Mouse (Mus musculus): ENCODE data around the gene Tmem62. TPM values are rescaled to one million over a fixed set of nuclear protein-coding genes. Genes with fewer than 3 reads are reported as not detected.
"Not testable (repeated sequence)": the region's sequence is repeated elsewhere in the genome, so short reads cannot be mapped to it uniquely, and the experiment has no call there.

The Tmem62 gene
- polyA plus RNA-seq, 1 experiment, result 12.5 TPM

DNA sequence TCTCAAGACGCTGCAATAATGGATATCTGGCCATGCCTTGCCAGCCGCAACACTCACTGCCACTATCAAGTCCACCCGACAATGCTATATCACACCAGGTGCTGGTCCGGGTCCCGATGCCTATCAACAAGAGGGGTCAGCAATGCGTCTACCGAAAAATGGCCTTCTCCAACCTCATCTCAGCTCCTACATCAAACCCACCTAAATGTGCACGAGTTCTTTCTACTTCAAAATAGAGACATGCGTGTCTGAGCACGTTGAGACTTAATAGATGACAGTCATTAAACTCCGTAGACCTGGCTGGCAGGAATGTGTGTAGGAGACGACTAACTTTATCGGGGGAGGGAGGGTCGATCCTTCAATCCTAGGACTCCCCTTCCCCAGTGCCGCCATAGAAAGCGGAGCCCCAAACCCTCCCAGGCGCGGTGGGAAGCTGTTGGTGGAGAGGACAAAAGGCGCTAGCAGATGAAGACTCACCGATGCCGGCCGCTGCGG, 6.7 kb upstream of the Tmem62 start:
- H3K4me1 ChIP-seq (ENCODE audit: control insufficient read depth, insufficient read depth, low read length), result peaks cover 7% of the 10 kb centered on the region
- no peak for TF ChIP-seq POLR2A (IDR thresholded peaks at IDR 0.05; ENCODE audit: borderline replicate concordance, extremely low read depth, low read depth, low read length)
- TF ChIP-seq CTCF (IDR thresholded peaks at IDR 0.05; ENCODE audit: insufficient read depth, low read length), result no peak
- no peak for DNase-seq
- peak overlapping the region; percentile 74 for H3K4me3 ChIP-seq (replicated peaks; ENCODE audit: extremely low read depth, low read depth, low read length)
- under 1% methylated on average over 23 of the region's 23 CpGs for WGBS

DNA sequence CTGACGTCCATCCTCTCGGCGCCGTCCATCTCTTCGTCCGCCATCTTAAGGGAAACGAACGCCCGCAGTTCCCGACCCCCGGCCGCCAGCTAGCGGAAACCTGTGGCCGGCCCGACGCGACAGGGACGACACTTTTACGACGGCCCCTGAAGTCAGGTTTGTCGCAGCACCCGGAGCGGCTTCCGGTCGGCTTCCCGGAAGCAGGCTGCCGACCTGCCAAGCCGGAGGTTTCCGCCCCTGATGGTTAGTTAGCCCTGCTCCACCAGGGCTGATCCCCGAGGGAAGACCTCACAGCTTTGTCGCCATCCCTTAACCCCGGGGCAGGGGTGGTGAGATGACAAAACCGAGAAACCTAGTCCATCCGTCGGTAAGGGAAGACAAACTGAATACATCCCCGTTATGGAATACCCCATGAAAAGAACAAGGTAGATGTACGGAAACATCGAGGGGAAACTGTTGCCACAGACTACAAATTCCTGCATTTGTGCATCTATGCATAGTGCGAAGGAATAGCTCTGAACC, 6.2 kb upstream of the Tmem62 start, which contains the start of gene Ubr1:
Gene Ubr1 (minus strand): TSS at position 157 of the 522 bp plus-strand sequence.
- H3K4me1 ChIP-seq (ENCODE audit: control insufficient read depth, insufficient read depth, low read length), result peaks cover 7% of the 10 kb centered on the region
- TF ChIP-seq CTCF (IDR thresholded peaks at IDR 0.05; ENCODE audit: insufficient read depth, low read length) (no peak), POLR2A (IDR thresholded peaks at IDR 0.05; ENCODE audit: borderline replicate concordance, extremely low read depth, low read depth, low read length) (peak; percentile 96)
- peak within 1 kb of the TSS; percentile 74 for H3K4me3 ChIP-seq (replicated peaks; ENCODE audit: extremely low read depth, low read depth, low read length)
- peak; percentile 83 for DNase-seq
- WGBS, result under 1% methylated on average over 39 of the region's 39 CpGs

GRCm38 (mm10) chr2:120971766-120972165, 5.1 kb upstream of the Tmem62 start:
- 89% methylated on average over 4 of the region's 4 CpGs for WGBS
- no peak overlapping the region for H3K4me3 ChIP-seq (replicated peaks; ENCODE audit: extremely low read depth, low read depth, low read length)
- H3K4me1 ChIP-seq (ENCODE audit: control insufficient read depth, insufficient read depth, low read length), result peaks cover 6% of the 10 kb centered on the region
- no peak for TF ChIP-seq CTCF (IDR thresholded peaks at IDR 0.05; ENCODE audit: insufficient read depth, low read length)
- no peak for TF ChIP-seq POLR2A (IDR thresholded peaks at IDR 0.05; ENCODE audit: borderline replicate concordance, extremely low read depth, low read depth, low read length)
- no peak for DNase-seq

DNA sequence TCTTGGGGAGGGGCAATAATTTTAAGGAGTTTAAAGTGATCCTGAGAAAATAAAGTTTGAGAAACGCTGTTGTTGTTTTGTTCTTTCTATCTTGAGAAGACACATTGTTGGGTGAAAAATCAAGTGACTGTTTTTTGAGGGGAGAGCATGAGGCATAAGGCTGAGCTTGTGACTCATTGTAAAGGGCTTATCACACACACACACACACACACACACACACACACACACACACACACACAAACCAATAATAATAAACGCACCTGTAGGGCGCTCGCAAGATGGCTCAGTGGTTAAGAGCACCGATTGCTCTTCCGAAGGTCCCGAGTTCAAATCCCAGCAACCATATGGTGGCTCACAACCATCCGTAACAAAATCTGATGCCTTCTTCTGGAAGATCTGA, 4.6 kb upstream of the Tmem62 start:
- not testable (repeated sequence) for DNase-seq; H3K4me1 ChIP-seq (ENCODE audit: control insufficient read depth, insufficient read depth, low read length); H3K4me3 ChIP-seq (replicated peaks; ENCODE audit: extremely low read depth, low read depth, low read length)
- 93% methylated on average over 8 of the region's 8 CpGs for WGBS

GRCm38 (mm10) chr2:120972964-120973363, 3.9 kb upstream of the Tmem62 start:
- Histone ChIP-seq H3K4me1 (ENCODE audit: control insufficient read depth, insufficient read depth, low read length) (peaks cover 4% of the 10 kb centered on the region; the same call in 1 of the 2 replicates), H3K4me3 (replicated peaks; ENCODE audit: extremely low read depth, low read depth, low read length) (no peak overlapping the region)
- TF ChIP-seq CTCF (IDR thresholded peaks at IDR 0.05; ENCODE audit: insufficient read depth, low read length) (no peak), POLR2A (IDR thresholded peaks at IDR 0.05; ENCODE audit: borderline replicate concordance, extremely low read depth, low read depth, low read length) (no peak)
- DNase-seq, result no peak
- WGBS, result 21% methylated on average over 5 of the region's 5 CpGs

GRCm38 (mm10) chr2:120976308-120976707, 509 bp upstream of the Tmem62 start:
- no peak overlapping the region for H3K4me3 ChIP-seq (replicated peaks; ENCODE audit: extremely low read depth, low read depth, low read length)
- DNase-seq, result no peak
- TF ChIP-seq CTCF (IDR thresholded peaks at IDR 0.05; ENCODE audit: insufficient read depth, low read length), result 0 out of 2 replicates have a peak, but pooled peaks have one; percentile 15
- no peak for TF ChIP-seq POLR2A (IDR thresholded peaks at IDR 0.05; ENCODE audit: borderline replicate concordance, extremely low read depth, low read depth, low read length)
- H3K4me1 ChIP-seq (ENCODE audit: control insufficient read depth, insufficient read depth, low read length), result no peaks in the 10 kb centered on the region
- WGBS, result 58% methylated on average over 4 of the region's 4 CpGs

- DNase-seq, result no peak
- H3K4me1 ChIP-seq (ENCODE audit: control insufficient read depth, insufficient read depth, low read length), result no peaks in the 10 kb centered on the region
- no peak for TF ChIP-seq POLR2A (IDR thresholded peaks at IDR 0.05; ENCODE audit: borderline replicate concordance, extremely low read depth, low read depth, low read length)
- TF ChIP-seq CTCF (IDR thresholded peaks at IDR 0.05; ENCODE audit: insufficient read depth, low read length), result no peak
- WGBS, result 71% methylated on average over 8 of the region's 8 CpGs
- peak overlapping the region; percentile 92 for H3K4me3 ChIP-seq (replicated peaks; ENCODE audit: extremely low read depth, low read depth, low read length)
These were observed 1.3 kb downstream of the Tmem62 start for GRCm38 (mm10) chr2:120977926-120978692.

DNA sequence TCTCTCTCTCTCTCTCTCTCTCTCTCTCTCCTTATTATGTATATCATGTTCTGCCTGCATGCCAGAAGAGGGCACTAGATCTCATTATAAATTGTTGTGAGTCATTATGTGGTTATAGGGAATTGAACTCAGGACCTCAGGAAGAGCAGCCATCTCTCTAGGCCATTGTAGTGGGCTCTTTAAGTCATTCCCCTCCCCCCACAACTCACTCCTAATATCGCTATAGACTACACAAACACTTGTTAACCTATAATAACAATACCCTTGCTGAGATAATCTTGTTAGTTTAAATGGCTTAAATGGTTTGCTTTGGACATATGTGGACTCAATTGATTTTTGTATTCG, 1.8 kb downstream of the Tmem62 start:
- no peaks in the 10 kb centered on the region for H3K4me1 ChIP-seq (ENCODE audit: control insufficient read depth, insufficient read depth, low read length)
- 56% methylated on average over 2 of the region's 2 CpGs for WGBS
- H3K4me3 ChIP-seq (replicated peaks; ENCODE audit: extremely low read depth, low read depth, low read length), result no peak overlapping the region
- TF ChIP-seq CTCF (IDR thresholded peaks at IDR 0.05; ENCODE audit: insufficient read depth, low read length) (no peak), POLR2A (IDR thresholded peaks at IDR 0.05; ENCODE audit: borderline replicate concordance, extremely low read depth, low read depth, low read length) (no peak)
- DNase-seq, result no peak

GRCm38 (mm10) chr2:120979819-120980218, 3.0 kb downstream of the Tmem62 start:
- H3K4me1 ChIP-seq (ENCODE audit: control insufficient read depth, insufficient read depth, low read length), result no peaks in the 10 kb centered on the region
- 74% methylated on average over 1 of the region's 1 CpGs for WGBS
- DNase-seq, result no peak
- no peak overlapping the region for H3K4me3 ChIP-seq (replicated peaks; ENCODE audit: extremely low read depth, low read depth, low read length)
- no peak for TF ChIP-seq CTCF (IDR thresholded peaks at IDR 0.05; ENCODE audit: insufficient read depth, low read length)
- TF ChIP-seq POLR2A (IDR thresholded peaks at IDR 0.05; ENCODE audit: borderline replicate concordance, extremely low read depth, low read depth, low read length), result no peak

- DNase-seq, result no peak
- Histone ChIP-seq H3K4me3 (replicated peaks; ENCODE audit: extremely low read depth, low read depth, low read length) (no peak overlapping the region), H3K4me1 (ENCODE audit: control insufficient read depth, insufficient read depth, low read length) (no peaks in the 10 kb centered on the region)
- 50% methylated on average over 2 of the region's 2 CpGs for WGBS
- TF ChIP-seq CTCF (IDR thresholded peaks at IDR 0.05; ENCODE audit: insufficient read depth, low read length) (no peak), POLR2A (IDR thresholded peaks at IDR 0.05; ENCODE audit: borderline replicate concordance, extremely low read depth, low read depth, low read length) (no peak)
These were observed 4.0 kb downstream of the Tmem62 start for GRCm38 (mm10) chr2:120980861-120981260.
